Mouse (Mus musculus): ENCODE data around the gene Tbcel.

Tbcel gene

GRCm38 (mm10) chr9:42484667-42485066 lies 22.9 kb downstream of the Tbcel start:
- DNase-seq (ENCODE audit: low spot score) = no peak

GRCm38 (mm10) chr9:42482944-42483343 lies 24.7 kb downstream of the Tbcel start:
- DNase-seq (ENCODE audit: low spot score) = no peak

- DNase-seq (ENCODE audit: low spot score) = no peak
Measured at GRCm38 (mm10) chr9:42476166-42476565, 31.4 kb downstream of the Tbcel start.

GRCm38 (mm10) chr9:42474244-42474643 lies 33.4 kb downstream of the Tbcel start:
- no peak for DNase-seq (ENCODE audit: low spot score)

GRCm38 (mm10) chr9:42471921-42472747 lies 35.5 kb downstream of the Tbcel start:
- peak; percentile 91 for DNase-seq (ENCODE audit: low spot score)

GRCm38 (mm10) chr9:42471214-42471613 lies 36.4 kb downstream of the Tbcel start:
- DNase-seq (ENCODE audit: low spot score) = peak; percentile 86

GRCm38 (mm10) chr9:42469323-42469722 lies 38.3 kb downstream of the Tbcel start:
- DNase-seq (ENCODE audit: low spot score) = no peak

GRCm38 (mm10) chr9:42468360-42468759 lies 39.2 kb downstream of the Tbcel start:
- no peak for DNase-seq (ENCODE audit: low spot score)

- DNase-seq (ENCODE audit: low spot score) = no peak
Measured at GRCm38 (mm10) chr9:42467116-42467815, 40.3 kb downstream of the Tbcel start.

GRCm38 (mm10) chr9:42465661-42466091 lies 41.9 kb downstream of the Tbcel start:
- DNase-seq (ENCODE audit: low spot score) = no peak

- DNase-seq (ENCODE audit: low spot score) = no peak
Measured at GRCm38 (mm10) chr9:42464181-42464580, 43.4 kb downstream of the Tbcel start.

GRCm38 (mm10) chr9:42463220-42463989 lies 44.2 kb downstream of the Tbcel start:
- peak; percentile 86 for DNase-seq (ENCODE audit: low spot score)

- DNase-seq (ENCODE audit: low spot score) = no peak
Measured at GRCm38 (mm10) chr9:42462585-42463219, 44.9 kb downstream of the Tbcel start.

- peak; percentile 30 for DNase-seq (ENCODE audit: low spot score)
Measured at GRCm38 (mm10) chr9:42461390-42462108, 46.1 kb downstream of the Tbcel start.

GRCm38 (mm10) chr9:42460353-42460752 lies 47.3 kb downstream of the Tbcel start:
- DNase-seq (ENCODE audit: low spot score) = no peak

GRCm38 (mm10) chr9:42459736-42460135 lies 47.9 kb downstream of the Tbcel start:
- no peak for DNase-seq (ENCODE audit: low spot score)

- peak; percentile 42 for DNase-seq (ENCODE audit: low spot score)
Measured at GRCm38 (mm10) chr9:42458741-42459515, 48.7 kb downstream of the Tbcel start.

- no peak for DNase-seq (ENCODE audit: low spot score)
Measured at GRCm38 (mm10) chr9:42457501-42457900, 50.1 kb downstream of the Tbcel start.

GRCm38 (mm10) chr9:42454364-42454763 lies 53.2 kb downstream of the Tbcel start:
- no peak for DNase-seq (ENCODE audit: low spot score)

- no peak for DNase-seq (ENCODE audit: low spot score)
Measured at GRCm38 (mm10) chr9:42449043-42449442, 58.6 kb downstream of the Tbcel start.

GRCm38 (mm10) chr9:42442100-42442499 lies 65.5 kb downstream of the Tbcel start:
- DNase-seq (ENCODE audit: low spot score) = no peak
